Mouse (Mus musculus) lung, postnatal 14 days (tissue): ENCODE results near the gene Reck.
A peak's percentile ranks its signal among the peaks of the same experiment; 100 is the strongest.

Experiments used
- DNase-seq: peaks from one replicate; pipeline ENCODE4 v3.0.0; 2021

The Reck gene

GRCm38 (mm10) chr4:43918221-43918620 is 42.9 kb downstream of the Reck start:
- no peak for DNase-seq

DNA sequence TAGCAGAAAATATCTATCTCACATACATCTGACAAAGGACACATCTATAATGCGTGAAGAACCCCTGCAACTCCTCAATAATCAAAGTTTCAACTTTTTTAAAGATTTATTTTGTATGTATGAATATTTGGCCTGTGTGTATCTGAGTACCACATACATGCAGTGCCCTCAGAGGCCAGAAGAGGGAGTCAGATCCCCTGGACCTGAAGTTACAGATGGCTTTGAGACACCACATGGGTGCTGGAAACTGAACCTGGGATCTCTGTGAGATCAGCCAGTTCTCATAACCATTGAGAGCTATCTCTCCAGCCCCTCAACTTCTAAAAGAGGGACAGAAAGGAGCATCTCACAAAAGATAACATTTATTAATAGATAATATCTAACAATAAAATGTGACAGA is 45.3 kb downstream of the Reck start:
- no peak for DNase-seq

DNA sequence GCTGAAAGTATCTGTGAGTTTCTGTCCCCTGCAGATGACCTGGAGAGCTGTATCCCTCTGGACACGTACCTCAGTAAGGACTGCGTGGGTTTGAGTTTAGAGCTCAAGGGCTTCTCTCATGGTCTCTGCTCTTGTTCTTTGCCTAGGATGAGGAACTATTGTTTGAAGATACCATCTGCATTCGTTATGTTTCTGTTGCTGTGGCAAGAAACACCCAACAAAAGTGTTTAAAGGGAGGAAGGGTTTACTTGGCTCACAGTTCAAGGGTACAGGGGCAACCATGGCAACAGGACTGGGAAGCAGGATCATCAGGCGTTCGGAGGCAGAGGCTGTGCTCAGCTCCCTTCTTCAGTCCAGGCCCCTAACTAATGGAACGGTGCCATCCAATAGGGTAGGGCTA is 49.8 kb downstream of the Reck start:
- DNase-seq = no peak

DNA sequence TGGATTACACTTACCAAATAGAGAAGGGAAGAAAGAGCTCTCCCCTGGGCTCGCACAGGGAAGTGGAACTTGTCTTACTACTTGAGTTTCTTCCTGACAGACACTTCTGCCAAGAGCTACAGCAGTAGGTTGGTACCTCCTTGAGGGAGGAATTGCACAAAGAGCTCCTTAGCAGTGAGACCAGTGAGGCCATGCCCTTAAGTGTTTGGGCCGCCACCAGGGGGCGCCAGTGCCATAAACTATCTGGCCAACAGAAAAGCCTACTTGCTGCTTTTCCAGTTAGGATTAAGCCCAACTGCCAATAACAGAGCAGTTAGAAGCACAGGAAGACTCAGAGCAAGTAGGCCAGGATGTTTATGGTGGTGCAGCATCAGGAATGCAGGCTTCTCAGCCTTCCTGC is 50.4 kb downstream of the Reck start:
- peak; percentile 91 for DNase-seq

GRCm38 (mm10) chr4:43927826-43928225 is 52.5 kb downstream of the Reck start:
- DNase-seq = peak; percentile 32

GRCm38 (mm10) chr4:43931877-43932276 is 56.5 kb downstream of the Reck start:
- no peak for DNase-seq

DNA sequence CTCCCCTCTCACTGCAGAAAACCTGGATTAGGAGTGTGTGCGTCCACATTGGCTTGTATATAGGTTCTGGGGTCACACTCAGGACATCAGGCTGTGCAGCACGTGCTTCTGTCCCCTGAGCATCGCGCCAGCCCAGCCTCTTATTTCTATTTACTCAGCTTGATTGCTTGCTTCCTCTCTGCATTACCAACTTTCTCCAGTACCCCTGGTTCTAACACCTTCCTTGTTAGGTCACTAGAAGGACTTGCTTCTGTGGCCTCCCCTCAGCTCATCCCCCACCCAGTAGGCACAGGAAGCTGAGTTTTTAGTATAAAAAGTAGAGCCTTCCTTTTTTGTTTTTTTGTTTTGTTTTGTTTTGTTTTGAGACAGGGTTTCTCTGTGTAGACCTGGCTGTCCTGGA is 60.9 kb downstream of the Reck start:
- no peak for DNase-seq

GRCm38 (mm10) chr4:43936749-43937674 is 61.7 kb downstream of the Reck start:
- DNase-seq = no peak

DNA sequence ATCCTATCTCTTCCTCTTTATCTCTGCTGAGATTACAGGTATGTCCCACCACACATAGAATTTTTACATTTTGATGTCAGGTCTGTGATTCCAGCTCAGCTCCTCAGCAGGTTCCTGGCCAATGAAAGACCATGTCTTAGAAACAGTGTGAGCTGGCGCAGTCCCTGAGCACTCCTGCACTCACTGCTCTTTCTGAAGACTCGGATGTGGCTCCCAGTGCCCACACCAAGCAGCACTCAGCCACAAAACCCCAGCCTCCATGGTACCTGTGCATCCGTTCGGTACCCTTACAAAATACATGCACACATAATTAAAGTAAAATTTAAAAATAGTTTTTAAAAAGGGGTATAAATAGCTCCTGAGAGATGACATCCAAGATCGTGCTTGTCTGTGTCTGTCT is 66.0 kb downstream of the Reck start:
- no peak for DNase-seq

DNA sequence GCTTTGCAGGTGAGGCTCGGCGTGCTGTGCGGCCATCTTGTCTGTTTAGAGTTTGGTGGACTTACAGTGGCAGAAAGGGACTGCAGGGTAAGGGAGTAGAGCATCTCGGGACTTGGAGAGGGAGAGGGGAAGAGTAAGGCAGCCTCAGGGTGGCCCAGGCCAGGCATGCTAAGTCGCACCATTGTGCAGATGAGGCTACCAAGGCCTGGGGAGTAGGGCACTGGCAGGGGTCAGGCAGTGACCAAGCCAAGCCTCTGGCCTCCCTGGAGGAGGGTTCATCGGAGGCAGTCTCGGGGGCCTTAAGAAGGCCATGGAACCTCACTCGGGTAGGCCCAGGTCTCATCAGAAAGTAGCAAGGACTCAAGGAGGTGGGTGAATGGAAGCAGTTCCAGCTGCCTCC is 67.1 kb downstream of the Reck start:
- no peak for DNase-seq

GRCm38 (mm10) chr4:43947571-43947970 is 72.2 kb downstream of the Reck start:
- no peak for DNase-seq

GRCm38 (mm10) chr4:43957292-43957845 is 82.0 kb downstream of the Reck start, which contains the start of gene Glipr2:
Gene Glipr2 (plus strand): TSS chr4:43957401.
- DNase-seq = peak; percentile 87

DNA sequence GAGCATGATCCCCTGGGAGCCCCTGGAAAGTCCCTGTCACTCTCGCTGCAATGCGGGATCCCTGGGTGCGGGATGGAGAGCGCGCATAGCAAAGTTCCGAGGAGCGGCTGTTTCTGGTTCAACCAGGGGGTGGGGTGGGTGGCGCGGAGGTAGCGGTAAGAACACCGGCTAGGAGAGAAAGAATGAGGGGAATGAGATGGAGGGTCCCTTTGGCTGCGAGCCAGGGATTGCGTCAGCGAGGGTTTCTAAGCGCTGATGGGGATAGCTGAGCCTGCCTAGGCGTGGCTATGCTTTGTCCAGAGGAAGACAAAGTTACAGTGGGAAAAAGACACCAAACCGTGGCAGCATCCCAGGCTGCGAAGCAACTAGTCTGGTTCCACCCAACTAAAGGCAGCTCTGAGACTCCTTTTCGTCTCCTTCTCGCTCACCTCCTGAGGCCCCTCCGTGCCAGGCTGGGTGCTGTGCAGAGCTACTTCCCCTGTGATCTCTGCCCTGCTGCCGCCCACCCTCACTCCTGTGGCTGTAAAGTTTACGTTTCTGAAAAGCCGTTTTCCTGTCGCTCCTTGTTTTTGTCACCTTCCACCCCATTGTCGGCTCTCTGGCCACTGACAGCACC is 82.6 kb downstream of the Reck start:
- DNase-seq = peak; percentile 68

DNA sequence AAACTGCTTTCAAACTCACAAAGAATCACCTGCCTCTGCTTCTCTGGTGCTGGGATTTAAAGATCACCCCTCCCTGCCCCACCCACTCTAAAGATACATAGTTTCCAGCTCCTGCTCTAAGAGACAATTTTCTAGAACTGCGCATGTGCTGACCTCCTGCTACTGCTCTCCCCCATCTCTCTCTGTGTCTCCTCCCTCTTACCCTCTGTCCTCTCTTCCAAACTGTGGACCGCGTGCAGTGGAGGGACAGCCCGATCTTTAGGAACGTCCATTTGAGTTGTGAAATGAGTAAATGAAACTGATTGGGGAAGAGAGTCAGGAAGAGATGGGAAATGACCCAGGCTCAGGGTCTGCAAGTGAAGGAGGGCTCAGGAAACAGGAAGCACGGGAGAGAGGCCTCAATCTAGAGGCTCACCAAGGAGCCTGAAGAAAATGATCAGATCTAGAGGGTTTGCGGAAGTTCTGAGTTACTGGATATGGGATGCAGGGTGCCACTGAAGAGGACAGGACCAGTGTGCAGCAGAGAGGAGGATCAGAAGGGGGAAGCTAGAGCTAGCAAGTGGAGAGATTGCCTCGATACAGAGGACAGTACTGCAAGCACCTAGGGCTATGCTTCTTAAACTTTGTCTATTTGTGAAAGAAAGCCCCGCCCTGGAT is 84.3 kb downstream of the Reck start:
- DNase-seq = no peak

GRCm38 (mm10) chr4:43960207-43960606 is 84.9 kb downstream of the Reck start:
- DNase-seq = no peak

- peak; percentile 59 for DNase-seq
Measured at GRCm38 (mm10) chr4:43964326-43964833, 89.0 kb downstream of the Reck start.

DNA sequence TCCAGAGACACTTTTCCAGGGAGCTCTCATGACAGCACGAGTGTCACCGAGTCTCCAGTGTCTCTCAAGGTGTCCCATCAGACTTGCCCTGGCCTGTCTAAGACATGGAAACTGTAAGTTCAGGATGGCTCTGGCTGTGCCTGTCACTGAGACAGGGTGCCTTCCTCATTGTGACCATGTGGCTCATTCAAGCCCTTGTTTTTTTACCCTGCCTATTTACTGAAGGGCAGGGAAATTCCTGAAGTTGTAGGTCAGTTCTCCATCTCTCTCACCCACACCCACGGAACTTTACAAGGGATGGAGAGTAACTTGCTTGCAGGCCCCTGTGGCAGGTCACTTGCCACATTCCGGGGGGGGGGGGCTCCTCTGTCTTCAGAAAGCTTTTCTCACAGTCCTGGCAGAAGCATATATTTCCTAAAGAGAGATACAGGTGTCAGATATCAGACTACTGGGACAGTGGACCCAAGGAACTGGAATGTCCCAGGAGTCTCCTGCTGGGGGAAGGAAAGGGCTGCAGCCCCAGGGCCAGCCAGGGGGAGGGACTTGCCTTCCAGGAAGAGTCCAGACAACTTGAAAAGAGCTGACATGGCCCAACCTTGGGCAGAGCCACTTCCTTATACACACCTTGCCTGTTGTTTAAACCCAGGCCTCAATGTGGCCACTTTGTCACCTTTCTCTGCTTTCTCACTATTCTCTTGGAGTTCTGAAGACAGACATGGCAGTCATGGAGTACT is 89.8 kb downstream of the Reck start:
- DNase-seq = no peak

GRCm38 (mm10) chr4:43965856-43966535 is 90.7 kb downstream of the Reck start:
- no peak for DNase-seq

DNA sequence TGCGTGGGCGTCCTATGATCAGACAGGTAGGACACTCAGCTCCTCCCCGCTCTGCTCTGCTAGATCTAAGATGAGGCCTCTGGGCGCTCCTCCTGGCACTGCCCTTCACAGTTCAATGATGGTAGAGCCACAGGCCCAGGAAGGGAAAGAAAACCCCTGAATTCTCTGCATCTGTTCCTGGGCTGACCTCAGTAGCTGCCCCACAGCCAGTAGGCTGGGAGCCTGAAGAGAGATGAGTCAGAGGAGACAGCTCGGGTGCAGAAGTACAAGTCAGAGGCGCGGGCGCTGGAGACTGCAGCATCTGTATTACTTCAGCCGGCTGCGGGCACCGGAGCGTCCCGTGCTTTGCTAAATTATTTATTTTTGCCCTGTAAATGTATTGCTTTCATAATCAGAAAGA is 93.3 kb downstream of the Reck start:
- DNase-seq = peak; percentile 68

- DNase-seq = no peak
Measured at GRCm38 (mm10) chr4:43969373-43969772, 94.0 kb downstream of the Reck start.

DNA sequence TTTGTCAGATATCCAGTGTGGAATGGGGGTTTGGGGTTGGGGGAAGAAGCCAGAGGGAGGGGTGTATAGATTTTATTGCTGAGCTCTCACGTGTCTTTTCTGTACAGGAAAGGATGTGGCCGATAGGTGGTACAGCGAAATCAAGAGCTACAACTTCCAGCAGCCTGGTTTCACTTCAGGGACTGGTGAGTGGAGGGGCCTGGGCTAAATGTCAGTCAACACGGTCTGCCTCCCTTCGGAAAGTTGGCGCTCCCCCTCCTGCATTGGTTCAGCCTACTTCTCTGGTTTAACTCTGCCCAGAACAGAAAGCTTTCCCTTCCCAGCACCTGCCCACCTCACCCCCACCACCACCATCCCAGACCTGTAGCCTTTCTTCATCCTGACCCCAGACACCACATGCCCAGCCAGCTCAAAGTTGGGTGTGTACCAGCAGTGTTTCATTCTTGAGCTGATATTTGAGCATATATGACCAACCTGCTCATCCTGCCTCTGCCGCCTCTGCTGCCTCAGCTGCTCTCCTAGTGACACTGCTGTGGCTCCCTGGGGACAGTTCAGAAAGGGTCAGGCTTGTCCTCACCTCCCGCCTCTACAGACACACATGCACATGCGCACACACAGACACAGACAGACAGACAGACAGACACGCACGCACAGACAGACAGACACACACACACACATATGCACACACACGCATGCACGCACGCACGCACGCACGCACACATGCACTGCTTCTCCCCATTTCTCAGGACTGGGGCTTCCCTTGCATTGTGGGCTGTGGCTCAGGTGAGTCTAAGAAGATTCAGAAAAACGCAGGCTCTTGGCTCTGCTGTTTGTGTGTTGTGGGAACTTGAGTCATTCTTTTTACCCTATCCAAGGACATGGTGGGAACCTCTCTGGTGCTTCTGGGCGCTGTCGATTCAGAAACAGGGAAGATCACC is 95.3 kb downstream of the Reck start:
- DNase-seq = no peak
